In the genomic region with DNA sequence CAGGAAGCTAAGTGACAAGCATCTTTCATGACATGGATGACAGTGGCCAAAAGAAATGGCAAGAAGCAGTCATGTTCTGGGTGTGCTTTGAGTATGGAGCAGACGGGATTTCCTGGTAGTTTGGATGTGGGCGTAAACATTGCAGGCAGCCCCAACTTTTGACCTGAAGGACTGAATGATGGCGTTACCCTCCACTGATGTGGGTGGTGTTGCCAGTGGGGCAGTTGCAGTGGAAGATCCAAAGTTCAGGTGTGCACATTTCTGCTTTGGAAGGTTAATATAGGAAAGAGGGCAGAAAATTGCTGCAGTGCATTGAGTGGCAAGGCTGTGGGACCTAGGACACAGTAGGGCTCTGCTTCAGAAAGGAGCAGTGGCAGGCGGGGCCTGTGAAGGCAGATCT, we compare ENCODE assay signal across 18 mouse cellular contexts. TPM values are rescaled to one million over a fixed set of nuclear protein-coding genes. Genes with fewer than 3 reads are reported as not detected.
"Had no signal": no experiment of that assay in that cellular context is flagged by ENCODE, and none has a peak within 500 bp of the region (broad histone marks: within the 10 kb centered on the region; RNA-seq: fewer than 3 reads in every experiment).

No protein-coding gene starts in this region.

- H3K36me3 ChIP-seq: intestine, embryonic 15.5 days; midbrain, embryonic 15.5 days; stomach, embryonic 15.5 days had no signal

- H3K4me1 ChIP-seq: hindbrain, embryonic 13.5 days; midbrain, embryonic 15.5 days; neural tube, embryonic 13.5 days had no signal

- H3K9me3 ChIP-seq: hindbrain, embryonic 13.5 days; intestine, embryonic 15.5 days; midbrain, embryonic 15.5 days; neural tube, embryonic 13.5 days; stomach, embryonic 15.5 days had no signal

- H3K4me2 ChIP-seq: hindbrain, embryonic 13.5 days; intestine, embryonic 15.5 days; midbrain, embryonic 11.5 days; midbrain, embryonic 15.5 days; neural tube, embryonic 13.5 days; stomach, embryonic 15.5 days had no signal

- DNase-seq: kidney, adult 18-20 months; lung, adult 2 months; lung, postnatal 14 days; lung, postnatal 4 days; retina, postnatal 1 day; right cerebral cortex, postnatal 25 days; spleen, adult 18-20 months; thymus, postnatal 25 days had no signal

- H3K27ac ChIP-seq: hindbrain, embryonic 13.5 days; intestine, embryonic 15.5 days; liver, embryonic 14.5 days; midbrain, embryonic 15.5 days; neural tube, embryonic 13.5 days; stomach, embryonic 15.5 days had no signal

- H3K9ac ChIP-seq: hindbrain, embryonic 13.5 days; intestine, embryonic 15.5 days; liver, embryonic 14.5 days; midbrain, embryonic 15.5 days; neural tube, embryonic 13.5 days; stomach, embryonic 15.5 days had no signal

- ATAC-seq: hindbrain, embryonic 16.5 days; intestine, embryonic 15.5 days; midbrain, embryonic 15.5 days had no signal

- H3K27me3 ChIP-seq: hindbrain, embryonic 13.5 days; intestine, embryonic 15.5 days; midbrain, embryonic 15.5 days; neural tube, embryonic 13.5 days; stomach, embryonic 15.5 days had no signal

- H3K4me3 ChIP-seq: hindbrain, embryonic 13.5 days; intestine, embryonic 15.5 days; midbrain, embryonic 15.5 days; myocyte; neural tube, embryonic 13.5 days; stomach, embryonic 15.5 days had no signal

RNA-seq across cellular contexts. Expression of a gene that starts 27.0 kb away (rescaled TPM):
- total RNA-seq: monocyte, adult 5-6 weeks had no signal
- polyA plus RNA-seq: myocyte had no signal
